Mouse (Mus musculus): ENCODE data around the gene Cope.

DNA sequence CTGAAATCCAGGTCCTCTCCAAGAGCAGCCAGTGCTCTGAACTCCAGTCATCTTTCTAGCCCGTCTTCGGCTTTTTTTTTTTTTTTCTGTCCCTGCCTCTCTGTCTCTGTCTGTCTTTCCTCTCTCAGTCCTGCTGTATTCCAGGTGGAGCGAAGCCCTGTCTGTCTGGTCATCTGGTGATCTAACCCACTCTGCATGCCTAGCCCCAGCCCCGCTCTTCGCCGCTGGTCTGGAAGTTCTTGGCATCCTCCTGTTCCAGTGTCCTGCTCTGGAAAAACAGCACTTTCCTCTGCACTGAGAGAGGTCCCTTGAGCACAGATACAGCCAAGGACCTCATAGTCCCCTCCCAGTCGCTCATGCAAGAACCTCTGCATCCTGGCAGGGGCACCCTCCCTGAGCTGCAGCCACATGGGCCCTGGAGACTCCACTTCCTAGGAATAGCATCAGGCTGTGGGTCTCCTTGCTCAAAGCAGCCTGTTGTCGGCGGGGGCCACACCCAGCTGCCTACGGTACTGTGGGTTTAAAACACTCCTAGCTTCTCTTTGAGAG is 59.2 kb downstream of the Cope start:
- TF ChIP-seq POLR2A (IDR thresholded peaks at IDR 0.05; ENCODE audit: insufficient read length, low read depth) = no peak
- TF ChIP-seq MAX (IDR thresholded peaks at IDR 0.05; ENCODE audit: low read depth) = no peak
- no peak for TF ChIP-seq POLR2AphosphoS2 (IDR thresholded peaks at IDR 0.05; ENCODE audit: insufficient read length, low read depth)
- no peak for TF ChIP-seq MYOD1 (IDR thresholded peaks at IDR 0.05; ENCODE audit: control insufficient read depth in 1 of 3, insufficient read length in 2 of 3, low read depth in 2 of 3)
- no peak for TF ChIP-seq CEBPB (IDR thresholded peaks at IDR 0.05; ENCODE audit: insufficient read depth, poor library complexity, severe bottlenecking)
- TF ChIP-seq TCF12 (IDR thresholded peaks at IDR 0.05; ENCODE audit: insufficient read depth, poor library complexity, severe bottlenecking) = no peak
- no peak for TF ChIP-seq MYOG (IDR thresholded peaks at IDR 0.05; ENCODE audit: control insufficient read depth in 1 of 3, insufficient read depth in 1 of 3, insufficient read length in 2 of 3, low read depth in 2 of 3)
- TF ChIP-seq E2F4 (IDR thresholded peaks at IDR 0.05; ENCODE audit: insufficient read depth) = no peak
